In genomic region chr3:94591066-94591465, GRCm38 (mm10) we compare ENCODE assay signal across 30 mouse cellular contexts. TPM values are rescaled to one million over a fixed set of nuclear protein-coding genes. Genes with fewer than 3 reads are reported as not detected.
"Had no signal": no experiment of that assay in that cellular context is flagged by ENCODE, and none has a peak within 500 bp of the region (broad histone marks: within the 10 kb centered on the region; RNA-seq: fewer than 3 reads in every experiment).

No protein-coding gene starts in this region.

- H3K27me3 ChIP-seq: liver, embryonic 13.5 days; midbrain, embryonic 12.5 days; midbrain, embryonic 15.5 days; stomach, embryonic 15.5 days had no signal

- DNase-seq: kidney, adult 9 months; kidney, postnatal 14 days; kidney, postnatal 4 days; liver, embryonic 13.5 days; lung, adult 2 months; lung, postnatal 14 days; lung, postnatal 4 days; right cerebral cortex, adult 18-20 months; right cerebral cortex, postnatal 14 days; spleen, adult 18-20 months; thymus, adult 18-20 months; thymus, postnatal 36 days had no signal

- H3K27ac ChIP-seq: liver, embryonic 13.5 days; midbrain, embryonic 12.5 days; midbrain, embryonic 15.5 days; stomach, embryonic 15.5 days had no signal

- H3K36me3 ChIP-seq: liver, embryonic 13.5 days; midbrain, embryonic 12.5 days; midbrain, embryonic 15.5 days; stomach, embryonic 15.5 days had no signal

- ATAC-seq: midbrain, embryonic 15.5 days had no signal

- H3K4me3 ChIP-seq: liver, embryonic 13.5 days; midbrain, embryonic 12.5 days; midbrain, embryonic 15.5 days; stomach, embryonic 15.5 days had no signal

- H3K4me2 ChIP-seq: liver, embryonic 13.5 days; midbrain, embryonic 12.5 days; midbrain, embryonic 15.5 days; stomach, embryonic 15.5 days had no signal

- H3K4me1 ChIP-seq: liver, embryonic 13.5 days; midbrain, embryonic 12.5 days; midbrain, embryonic 15.5 days; stomach, embryonic 15.5 days had no signal

- H3K9ac ChIP-seq: liver, embryonic 13.5 days; midbrain, embryonic 12.5 days; midbrain, embryonic 15.5 days; stomach, embryonic 15.5 days had no signal

- H3K9me3 ChIP-seq: liver, embryonic 13.5 days; midbrain, embryonic 12.5 days; midbrain, embryonic 15.5 days; stomach, embryonic 15.5 days had no signal

RNA-seq across cellular contexts. Expression of gene Gm10972, which starts 51.8 kb away (rescaled TPM):
- total RNA-seq: layer of hippocampus, adult 18-20 months; layer of hippocampus, postnatal 14 days; left cerebral cortex, adult 8-10 months; left cerebral cortex, postnatal 36 days; liver, adult 2 months; megakaryocyte progenitor cell, adult 5-6 weeks had no signal
- polyA plus RNA-seq: kidney, embryonic 16.5 days; limb, embryonic 11.5 days; limb, embryonic 14.5 days; liver, adult 2 months; liver, embryonic 13.5 days; liver, embryonic 16.5 days; lung, adult 2 months; lung, embryonic 16.5 days; midbrain, embryonic 12.5 days; midbrain, embryonic 15.5 days; neural tube, embryonic 11.5 days; neural tube, embryonic 14.5 days; stomach, embryonic 15.5 days; testis, adult 2 months; urinary bladder, adult 2 months had no signal
